Mouse (Mus musculus): ENCODE measurements around the gene Pla2g7.
"Not testable (repeated sequence)": the region's sequence is repeated elsewhere in the genome, so short reads cannot be mapped to it uniquely, and the experiment has no call there.

The Pla2g7 gene

DNA sequence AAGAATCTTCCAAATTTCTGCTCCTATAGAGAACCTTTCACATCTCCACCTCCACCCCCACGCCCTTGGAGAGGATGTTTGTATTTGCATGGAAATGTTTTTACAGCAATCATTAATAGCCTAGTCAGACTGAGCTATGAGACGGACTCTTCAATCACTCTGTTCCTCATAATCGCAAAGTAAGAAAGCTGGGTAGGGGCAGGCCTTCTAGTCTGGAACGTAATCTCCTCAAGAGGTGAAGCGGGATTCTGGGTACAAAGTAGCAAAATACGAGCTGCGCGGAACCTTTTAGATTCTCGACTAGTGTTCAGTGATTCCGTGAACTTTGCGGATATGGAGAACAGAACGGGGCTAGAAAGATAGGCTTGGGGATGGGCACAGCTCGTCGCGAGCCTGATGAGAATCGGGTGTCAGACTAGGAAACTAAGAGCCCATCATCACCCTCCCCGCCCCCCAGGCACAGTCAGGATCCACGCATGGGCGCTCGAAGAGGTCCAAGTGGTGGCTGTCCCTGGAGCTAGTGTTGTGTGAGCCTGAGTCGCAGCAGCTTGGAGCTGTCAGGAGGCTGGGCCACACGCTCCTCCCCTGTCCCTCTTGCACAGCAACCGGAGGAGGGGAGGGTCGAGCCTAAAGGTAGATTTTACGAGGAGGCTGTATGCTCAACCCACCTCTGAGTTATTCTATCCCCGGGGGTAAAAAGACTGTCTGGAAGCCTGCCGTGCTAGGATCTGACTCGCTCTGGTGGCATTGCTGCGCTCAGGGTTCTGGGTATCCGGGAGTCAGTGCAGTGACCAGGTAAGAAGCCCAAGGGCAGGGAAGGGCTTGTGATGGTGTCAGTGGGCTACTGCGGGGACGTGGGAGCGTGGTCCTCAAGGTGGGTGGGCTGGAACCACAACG, at the start of gene Pla2g7:
Gene Pla2g7 (plus strand): TSS at position 107 of the 897 bp plus-strand sequence.
- peak; percentile 41 for DNase-seq

DNA sequence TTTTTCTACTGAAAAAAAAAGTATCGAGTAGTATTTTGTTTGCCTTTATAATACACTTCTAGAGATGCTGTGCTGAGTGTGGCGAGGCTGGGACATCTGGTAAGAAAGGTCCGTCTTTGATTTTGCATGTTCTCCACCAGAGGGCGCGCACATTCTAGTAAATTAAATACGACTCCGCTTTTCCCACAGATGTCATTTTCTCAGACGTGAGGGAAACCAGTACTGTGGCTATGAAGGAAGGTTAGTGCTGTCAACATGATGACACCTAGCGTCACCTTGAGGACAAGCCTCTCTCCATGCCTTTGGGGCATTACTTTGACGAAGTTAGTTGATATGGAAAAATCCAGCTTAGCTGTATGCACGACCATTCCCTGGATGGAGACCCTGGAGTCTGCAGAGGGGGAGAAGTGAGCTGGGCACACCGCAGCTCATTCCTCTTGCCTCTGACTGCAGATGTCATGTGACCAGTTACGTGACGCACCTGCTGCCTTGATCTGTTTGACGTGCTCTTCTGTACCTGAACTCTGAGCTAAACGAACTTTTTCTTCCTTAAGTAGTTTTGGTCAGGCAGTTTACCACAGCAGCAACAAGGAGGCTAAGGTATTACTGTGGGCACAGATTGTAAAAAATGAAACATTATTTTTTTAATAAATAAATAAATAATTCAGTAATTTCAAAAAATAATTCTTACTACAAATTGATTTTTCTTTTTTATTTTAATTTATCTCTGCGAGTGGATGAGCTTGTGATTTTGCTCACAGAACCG, 49.1 kb upstream of the Pla2g7 start:
- peak; percentile 27 for DNase-seq

DNA sequence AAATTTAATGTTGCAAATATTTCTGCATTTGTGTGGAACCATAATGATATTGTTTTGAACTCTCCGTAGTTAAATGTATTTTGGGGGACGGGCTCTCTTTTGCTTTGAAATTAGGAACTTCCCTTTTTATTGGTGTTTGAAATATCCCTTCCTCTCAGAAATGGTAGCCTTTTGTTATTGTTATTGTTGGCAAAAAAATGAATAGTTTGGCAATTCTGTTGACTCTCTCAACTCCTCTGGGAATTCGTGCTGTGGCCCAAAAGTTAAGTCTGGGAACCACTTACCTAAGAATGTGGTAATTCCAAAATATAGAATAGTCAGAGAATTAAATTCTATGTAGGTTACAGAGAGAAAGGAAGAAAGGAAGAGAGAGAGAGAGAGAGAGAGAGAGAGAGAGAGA, 47.7 kb upstream of the Pla2g7 start:
- DNase-seq, result no peak

DNA sequence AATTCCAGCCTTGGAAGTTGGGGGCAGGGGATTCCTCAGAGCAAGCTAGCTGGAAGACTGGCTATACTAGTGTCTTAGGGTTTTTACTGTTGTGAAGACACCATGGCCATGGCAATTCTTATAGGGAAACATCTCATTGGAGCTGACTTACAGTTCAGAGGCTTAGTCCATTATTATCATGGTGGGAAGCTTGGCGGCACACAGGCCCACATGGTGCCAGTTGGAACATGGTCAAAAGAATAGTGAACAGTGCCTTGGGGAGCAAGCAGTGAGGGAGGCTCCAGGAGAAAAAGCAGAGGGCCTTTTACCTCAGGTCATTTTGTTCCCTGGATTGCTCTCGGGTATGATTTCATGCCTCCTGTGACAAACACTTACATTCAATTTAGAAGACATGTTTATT, 37.4 kb upstream of the Pla2g7 start:
- no peak for DNase-seq

DNA sequence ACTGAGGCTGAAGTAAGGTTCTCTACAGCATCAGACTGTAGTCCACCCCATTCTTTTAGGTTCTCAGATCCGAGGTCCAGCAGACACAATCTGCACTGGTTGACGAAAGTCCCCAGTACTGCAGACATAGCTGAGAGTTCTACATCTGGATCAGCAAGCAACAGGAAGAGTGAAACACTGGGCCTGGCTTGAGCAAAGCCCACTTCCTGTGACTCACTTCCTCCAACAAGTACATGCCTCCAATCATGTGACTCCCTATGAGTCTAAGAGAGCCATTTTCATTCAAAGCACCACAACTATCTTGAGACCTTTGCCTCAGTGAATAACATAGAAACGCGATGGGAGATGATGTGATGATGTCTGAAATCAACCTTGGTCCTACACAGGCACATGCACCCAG, 36.7 kb upstream of the Pla2g7 start:
- no peak for DNase-seq

DNA sequence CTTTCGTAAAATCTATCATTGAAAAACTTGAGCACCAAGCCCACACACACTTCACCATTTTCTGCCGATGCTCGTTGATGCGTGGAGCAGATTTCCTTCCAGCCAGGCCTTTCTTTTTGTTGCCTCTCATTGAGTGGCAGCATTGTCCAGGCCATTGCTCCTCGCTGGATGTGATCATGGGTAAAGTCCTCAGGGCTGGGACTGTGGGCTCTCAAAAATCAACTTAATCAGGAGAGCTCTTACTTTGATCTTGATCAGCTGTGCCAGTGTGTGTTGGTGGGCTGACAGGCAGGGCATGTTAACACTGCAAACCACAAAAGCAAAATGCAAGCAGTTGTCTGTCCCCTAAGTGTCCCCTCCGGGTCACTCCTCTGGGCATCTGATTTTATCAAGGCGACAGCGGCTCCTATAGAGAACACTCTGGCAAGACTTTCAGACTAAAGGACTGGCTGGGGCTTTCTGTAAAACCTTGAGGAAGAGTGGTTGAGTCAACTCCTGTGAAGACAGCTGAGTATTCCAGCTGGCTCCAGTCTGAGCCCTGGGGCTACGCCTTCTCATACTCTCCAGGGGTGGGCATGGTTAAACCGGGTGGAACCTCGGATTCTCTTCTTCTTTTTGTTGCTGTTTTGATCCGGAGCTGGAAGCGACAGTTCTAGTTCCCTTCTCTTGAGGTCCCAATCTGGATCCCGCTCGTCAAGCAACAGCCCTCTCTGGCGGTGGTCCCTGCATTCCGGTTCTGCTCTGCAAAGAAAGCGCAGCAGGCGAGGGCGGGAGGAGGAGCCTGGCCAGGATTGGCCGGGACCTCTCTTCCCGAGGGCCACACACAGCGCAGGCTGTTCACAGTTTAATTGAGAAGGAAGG, 33.3 kb upstream of the Pla2g7 start:
- peak; percentile 4 for DNase-seq

DNA sequence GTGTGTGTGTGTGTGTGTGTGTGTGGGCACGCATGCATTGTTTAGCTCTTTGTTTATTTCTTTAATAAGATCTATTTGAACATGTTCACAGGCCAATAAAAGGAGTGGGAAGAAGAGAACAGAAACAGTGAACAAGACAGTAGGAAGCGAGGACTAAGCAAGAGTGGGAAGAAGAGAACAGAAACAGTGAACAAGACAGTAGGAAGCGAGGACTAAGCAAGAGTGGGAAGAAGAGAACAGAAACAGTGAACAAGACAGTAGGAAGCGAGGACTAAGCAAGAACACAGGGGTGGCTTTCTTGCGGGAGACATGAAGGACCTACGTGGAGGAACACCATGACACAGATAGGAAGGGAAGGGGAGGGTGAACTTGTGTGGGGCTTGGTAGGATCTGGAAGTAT, 31.1 kb upstream of the Pla2g7 start:
- not testable (repeated sequence) for DNase-seq

DNA sequence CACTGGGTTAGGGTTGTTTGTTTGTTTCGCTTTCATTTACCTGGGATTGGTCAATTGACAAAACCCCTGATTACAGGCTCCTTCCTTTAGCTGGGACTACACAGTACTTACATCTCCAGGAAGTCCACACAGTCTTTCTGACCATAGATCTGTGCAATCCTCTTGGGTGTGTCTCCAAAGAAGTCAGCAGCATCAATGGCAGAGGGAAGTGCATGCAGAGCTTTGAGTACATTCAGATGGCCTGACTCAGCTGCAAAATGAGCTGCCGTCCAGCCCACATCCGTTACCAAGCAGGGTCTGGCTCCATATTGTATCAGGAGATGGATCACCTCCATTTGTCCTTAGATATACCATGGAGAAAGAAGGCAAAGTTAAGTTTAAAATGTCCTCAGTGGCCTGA, 29.1 kb upstream of the Pla2g7 start:
- DNase-seq, result no peak

DNA sequence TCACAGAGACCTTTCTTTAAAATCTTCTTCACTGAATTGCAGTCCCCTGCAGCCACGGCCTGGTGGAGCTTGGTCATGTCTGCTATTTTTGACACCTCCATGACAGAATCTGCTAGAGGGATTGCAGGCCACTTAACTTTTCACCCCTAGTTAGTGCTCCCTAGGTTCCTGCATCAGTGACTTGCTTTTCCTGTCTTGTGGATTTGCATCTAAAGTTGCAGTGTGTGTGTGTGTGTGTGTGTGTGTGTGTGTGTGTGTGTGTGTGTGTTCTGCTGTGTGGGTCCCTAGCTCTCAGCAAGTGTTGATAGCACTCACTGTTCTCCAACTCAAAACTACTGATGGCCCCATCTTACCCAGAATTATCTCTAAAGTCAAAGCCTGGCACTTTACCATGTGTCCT, 24.4 kb upstream of the Pla2g7 start, which contains the start of gene Ankrd66:
Gene Ankrd66 (minus strand): TSS at position 101 of the 400 bp plus-strand sequence.
- DNase-seq, result no peak

DNA sequence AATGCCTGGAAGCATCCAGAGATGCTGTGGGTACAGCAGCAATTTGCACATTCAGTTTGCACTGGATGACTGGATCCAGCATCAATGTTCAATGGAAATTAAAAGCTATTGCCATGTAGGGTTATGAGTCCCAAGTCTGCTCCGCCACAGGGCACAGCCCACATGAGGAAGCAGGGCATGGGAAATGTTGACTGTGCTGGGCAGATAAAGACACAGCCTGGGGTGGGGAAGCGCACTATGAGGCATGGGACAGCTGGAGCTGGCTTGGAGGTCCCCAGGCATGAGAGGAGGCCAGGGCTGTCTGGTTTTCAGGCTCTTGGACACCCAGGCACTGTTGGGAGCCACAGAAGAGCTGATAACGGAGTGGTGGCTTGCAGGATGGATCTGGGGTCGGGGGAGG, 23.9 kb upstream of the Pla2g7 start:
- no peak for DNase-seq

DNA sequence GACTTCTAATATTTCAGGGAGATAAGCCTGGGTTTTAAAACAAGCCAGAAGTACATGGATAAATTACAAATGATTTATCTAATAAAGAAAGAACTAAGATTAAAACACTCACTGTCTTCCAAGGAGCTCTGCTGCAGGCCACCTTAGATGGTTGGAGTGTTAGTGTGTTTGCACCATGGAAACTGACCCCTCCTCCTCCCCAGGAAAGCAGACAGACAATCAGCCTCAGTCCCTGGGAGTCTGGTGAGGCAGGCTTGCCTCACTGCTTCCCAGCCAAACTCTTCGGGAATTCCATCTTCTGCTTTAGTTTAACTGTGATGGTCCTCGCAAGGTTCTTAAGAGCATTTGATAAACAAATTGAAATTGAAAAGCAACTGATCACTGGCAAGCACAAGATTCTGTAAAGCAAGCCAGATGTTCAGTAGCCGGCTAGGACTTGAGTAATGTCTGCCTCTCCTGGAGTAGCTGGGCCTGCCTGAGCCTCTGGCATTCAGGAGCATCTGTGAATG, 16.7 kb upstream of the Pla2g7 start:
- DNase-seq, result no peak

DNA sequence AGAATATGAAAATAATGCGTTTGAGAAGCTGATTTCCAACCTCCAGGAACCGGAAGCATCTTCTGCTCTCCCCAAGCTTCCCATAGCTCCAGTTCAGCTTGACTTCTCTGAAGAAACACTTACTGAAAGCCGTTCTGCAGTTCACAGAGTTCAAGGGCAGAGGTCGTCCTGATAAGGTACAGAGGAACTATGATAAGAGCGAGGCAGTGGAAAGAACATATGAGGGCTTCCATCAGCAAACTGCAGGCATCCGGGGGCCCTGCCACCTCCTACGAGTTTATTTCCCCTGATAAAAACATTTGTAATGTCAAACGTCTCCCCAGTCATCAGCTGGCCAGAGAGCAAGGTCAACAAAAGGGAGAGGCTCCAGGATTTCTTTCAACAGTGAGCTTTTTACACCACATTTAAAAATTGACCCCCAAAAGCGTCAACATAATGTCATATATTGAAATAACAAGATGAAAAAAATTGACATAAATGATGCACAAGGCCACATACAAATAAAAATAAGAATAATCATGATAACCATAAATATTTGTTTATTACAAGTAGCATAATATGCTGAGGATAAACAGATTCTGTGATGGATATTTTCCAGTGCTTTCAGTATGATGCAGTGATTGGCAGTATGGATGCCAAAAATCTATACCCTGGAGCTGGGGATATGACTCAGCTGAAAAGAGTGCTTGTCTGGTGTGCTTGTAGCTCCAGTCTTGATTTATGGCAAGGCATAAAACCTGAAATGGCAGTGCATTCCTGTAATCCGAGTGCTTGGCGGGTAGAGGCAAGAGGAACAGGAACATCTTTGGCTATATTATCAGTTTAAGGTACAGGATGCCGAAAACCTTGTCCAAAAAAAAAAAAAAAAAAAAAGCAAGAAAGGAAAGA, 13.1 kb upstream of the Pla2g7 start:
- DNase-seq, result no peak

DNA sequence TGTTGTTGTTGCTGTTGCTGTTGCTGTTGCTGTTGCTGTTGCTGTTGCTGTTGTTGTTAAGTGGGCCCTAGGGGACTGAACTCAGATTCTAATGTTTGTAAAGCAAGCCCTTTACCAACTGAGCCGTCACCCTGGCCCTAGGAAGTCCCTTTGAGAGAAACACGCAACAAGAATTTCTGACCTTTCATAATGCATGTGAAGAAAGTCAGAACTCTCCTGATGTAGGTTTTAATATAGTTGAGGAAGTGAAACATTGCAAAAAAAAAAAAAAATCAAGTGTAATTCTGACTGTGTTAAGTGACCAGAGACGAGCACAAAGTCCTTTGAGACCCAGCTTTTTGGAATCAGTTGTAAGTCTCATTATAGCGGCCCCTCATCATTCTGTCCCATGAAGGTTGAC, 10.8 kb upstream of the Pla2g7 start:
- DNase-seq, result no peak

DNA sequence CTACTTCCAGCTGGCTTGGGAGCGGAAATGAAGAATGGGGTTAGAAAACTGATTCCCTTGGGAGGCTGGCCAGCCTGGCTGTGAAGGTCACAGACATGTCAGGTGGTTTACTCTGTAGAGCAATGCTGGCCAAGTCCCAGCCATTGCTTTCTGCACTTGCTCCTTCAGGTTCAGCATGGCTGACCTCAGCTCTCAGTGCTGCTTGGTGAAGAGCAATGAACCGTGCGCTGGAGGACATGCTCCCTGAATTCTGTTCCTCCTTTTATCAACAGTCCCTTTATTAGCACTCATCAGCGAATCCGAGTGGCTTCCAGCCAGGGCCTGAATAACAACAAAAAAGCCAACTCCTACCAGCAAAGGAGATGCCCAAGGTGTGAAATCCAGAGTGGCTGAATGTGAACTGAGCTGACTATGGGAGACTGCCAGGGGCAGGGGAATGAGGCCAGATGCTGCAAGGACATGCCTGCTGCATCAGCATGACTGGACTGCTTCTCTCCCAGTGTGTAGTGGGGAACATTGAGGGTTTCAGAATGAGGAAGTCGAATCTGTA, 10.3 kb upstream of the Pla2g7 start:
- peak; percentile 70 for DNase-seq

DNA sequence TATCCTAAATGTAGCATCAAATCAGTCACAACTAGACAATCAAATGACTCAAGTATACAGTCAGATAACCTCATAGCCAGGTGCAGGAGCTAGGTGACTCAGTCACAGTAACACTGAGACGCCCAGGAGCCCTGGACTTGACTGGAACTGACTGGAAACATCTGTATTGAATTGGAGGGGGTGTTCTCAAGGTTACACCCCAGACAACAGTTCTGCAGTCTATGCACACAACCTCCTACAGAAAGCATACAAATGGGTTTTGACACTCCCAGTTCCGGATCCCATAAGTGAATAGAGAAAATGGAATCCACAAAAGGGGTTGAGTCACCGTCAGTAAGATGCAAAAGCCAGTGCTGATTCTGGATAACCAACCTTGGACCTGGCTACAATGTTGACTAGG, 9.2 kb upstream of the Pla2g7 start:
- DNase-seq, result no peak

DNA sequence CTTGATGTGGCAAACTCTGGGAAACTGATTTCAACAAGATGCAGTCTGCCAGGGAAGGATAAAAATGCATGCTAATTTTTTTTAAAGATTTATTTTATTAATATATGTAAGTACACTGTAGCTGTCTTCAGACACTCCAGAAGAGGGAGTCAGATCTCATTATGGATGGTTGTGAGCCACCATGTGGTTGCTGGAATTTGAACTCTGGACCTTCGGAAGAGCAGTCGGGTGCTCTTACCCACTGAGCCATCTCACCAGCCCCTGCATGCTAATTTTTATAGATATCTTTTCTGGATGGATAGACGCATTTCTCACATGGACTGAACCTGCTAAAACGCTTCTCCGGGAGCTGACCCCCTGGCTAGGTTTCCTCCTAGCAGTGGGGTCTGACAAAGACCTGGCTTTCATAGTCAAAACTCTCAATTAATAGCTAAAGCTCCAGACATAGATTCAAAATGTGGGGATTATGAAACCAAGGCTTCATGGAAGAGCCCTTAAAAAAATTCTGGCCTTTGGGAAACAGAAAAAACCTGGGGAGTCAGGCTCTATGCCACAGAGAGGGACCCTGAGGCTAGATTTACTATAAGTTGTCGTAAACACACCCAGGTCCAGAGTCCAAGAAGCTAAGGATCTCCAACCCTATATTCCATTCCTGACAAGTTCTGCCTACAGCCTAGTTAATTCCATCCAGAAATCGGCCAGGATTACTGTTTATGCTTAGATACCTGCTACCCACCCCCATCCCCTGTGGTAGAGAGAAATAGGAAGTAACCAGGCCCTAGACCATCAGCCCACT, 4.5 kb upstream of the Pla2g7 start:
- no peak for DNase-seq

DNA sequence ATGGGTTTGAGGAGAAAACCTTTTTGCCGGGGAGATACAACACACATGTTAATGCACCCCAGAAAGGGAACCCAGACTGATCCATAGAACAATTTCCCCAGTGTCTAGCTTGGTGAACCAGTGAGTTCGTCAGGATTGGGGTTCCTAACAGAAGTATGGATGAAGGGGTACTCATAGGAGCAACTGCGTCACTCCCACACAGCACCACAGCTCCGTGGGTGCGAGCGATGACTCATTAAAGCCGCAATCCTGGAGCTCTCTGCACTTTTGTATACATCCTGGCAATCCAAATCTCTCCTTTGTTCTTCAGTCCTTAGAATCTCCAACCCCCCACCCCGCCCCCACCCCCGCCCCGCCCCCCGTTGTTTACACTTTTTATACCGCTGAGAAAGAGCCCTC, 306 bp upstream of the Pla2g7 start:
- DNase-seq, result no peak

DNA sequence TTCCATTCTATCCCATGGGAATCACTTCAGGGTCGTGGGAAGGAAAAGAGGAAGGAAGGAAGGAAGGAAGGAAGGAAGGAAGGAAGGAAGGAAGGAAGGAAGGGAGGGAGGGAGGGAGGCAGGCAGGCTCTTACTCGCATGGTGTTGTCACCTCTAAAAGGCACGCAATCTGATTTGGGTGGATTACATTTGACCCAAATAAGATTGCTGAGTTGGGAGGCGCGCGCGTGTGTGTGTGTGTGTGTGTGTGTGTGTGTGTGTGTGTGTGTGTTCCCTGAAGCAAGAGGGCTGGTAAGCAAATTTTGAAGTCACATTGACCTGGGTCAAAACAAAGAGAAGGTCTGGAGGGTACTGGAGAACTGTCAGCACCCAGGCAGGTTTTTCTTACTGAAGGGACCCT, 1.4 kb downstream of the Pla2g7 start:
- no peak for DNase-seq

DNA sequence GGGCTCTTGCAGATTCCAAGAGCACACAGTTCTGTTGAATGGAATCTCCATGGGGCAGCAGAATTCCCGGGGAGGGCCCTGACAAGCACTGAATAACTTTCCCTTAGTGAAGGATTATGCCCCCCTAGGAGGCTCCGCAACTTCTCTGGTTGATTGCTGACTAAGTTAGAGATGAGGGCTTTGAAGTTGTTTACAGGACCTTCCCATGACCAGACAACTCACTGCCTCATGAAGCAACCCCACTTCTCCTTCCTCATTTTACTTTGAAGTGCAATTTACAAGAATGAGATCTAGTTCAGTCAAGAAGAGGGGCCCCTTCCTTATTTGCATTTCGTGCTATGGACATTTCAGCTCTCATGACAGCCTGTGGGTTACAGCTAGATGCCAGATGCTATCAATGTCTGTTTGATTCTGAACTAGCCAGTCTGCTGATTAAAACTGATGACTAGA, 5.8 kb downstream of the Pla2g7 start:
- DNase-seq, result no peak

DNA sequence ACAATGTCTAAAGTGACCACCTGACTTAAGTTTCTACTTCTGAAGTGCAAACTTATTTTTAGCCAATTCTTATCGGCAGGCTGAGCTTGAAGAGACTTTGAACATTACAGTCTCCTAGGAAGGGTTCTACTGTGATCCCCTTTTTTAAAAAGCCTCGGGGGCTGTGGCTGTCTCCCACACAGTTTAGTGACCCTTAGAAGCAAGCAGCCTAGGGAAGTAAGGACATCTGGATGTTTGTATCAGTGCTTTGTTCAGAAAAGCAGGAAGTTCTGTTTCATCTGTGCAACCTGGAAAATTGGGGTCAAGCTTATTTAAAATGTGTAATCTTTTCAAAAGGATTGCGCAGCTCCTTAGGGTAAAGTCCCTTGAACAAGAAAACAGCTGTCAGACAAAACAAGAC, 12.6 kb downstream of the Pla2g7 start:
- DNase-seq, result no peak
